Mouse (Mus musculus) embryo, embryonic 10 days (tissue): Measurements from ENCODE around the gene Slc25a54.

Experiments used
- DNase-seq: peaks from one replicate; pipeline ENCODE4 v3.0.0-alpha.2; 2015; ENCODE audit warnings: low spot score

The Slc25a54 gene

DNA sequence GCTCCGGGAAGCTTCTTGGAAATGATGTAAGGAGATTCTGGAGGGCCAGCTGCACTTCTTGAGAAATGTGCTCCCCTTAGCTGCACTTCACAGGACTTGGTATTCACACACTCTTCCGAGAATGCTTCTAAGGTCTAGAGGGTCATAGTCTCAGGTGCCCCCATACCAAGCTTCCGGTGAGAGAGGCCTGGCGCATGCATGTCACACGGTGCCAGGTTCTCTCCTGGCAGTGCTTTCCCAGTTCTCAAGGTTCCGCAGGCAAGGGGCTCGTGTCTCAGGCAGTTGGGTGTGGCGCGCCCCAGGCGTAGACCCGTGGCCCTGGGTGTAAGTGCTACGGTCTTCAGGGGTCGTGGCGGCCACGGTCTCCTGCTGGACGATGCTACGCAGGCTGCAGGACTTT is at the start of gene Slc25a54:
Slc25a54 (plus strand) TSS at position 301 of the 400 bp plus-strand sequence.
- DNase-seq: no peak

DNA sequence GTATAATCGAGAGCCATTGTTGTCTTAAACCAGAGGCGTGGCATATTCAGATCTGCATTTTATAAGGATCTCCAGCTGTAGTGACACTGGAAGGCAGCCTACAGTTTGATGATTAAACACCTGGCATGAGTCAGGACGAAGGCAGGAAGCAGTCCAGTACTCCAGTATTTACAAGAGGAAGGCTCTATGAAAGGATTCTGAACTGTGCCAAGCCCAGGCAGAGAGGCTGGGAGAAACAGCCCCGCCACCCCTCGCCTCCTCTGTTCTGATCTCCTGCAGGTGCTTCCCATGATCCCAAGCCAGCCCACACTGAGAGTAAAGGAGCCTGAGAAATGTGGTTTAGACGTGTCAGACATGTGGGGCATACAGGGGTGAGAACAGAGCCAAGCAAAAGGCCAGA is 49.5 kb upstream of the Slc25a54 start:
- DNase-seq: no peak

DNA sequence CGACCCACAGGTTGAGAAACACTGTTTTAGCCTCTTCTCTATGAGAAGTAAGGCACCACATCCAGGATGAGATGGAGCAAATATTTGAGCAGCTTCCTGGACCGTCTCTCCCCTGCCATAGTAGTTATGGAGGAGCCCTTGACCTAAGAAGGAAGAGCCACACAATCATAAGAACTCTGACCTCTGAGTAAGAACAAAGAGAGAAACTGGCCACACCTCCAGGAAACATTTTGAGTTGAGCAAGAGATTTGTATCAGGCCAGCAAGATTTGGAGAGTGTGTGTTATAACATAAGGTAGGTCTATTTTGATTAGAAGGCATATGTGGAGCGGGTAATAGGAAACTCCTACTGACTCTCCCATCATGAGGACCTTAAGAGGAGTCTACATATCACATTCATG is 48.6 kb upstream of the Slc25a54 start:
- DNase-seq: no peak

DNA sequence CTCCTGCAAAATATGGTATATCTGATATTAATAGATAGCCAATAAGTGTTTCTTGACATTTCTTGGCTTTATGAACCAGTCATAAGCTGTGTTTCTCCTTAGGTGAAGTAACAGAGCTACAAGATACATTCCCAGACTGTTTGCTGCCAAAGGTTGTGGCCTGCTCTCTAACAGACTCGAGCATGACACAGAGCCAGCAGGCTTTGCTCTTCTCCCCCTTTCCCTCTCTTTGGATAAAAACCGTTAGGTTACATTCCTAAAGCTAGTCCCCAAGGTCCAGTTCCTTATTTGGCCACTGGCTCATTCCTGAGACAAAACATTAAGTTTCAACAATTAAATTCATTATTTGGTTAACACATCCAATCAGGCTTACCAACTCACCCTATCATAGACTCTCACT is 48.0 kb upstream of the Slc25a54 start:
- no peak for DNase-seq

DNA sequence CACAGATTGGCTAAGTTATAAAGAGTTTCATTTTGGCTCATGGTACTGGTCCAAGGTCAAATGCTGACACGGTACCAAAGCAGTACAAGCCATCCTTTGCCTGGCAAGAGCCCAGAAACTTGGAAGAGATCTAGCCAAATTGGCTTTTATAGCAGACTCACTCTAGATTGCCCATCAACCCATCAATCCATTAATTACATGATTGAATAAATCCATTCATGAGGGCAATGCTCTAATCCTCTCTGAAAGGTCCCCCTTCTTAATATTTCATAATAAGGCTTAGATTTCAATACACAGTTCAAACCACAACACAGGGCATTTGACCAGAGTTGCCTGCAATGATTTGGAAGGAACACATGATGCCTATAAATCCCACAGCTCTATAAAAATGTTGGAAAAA is 45.9 kb upstream of the Slc25a54 start:
- no peak for DNase-seq

DNA sequence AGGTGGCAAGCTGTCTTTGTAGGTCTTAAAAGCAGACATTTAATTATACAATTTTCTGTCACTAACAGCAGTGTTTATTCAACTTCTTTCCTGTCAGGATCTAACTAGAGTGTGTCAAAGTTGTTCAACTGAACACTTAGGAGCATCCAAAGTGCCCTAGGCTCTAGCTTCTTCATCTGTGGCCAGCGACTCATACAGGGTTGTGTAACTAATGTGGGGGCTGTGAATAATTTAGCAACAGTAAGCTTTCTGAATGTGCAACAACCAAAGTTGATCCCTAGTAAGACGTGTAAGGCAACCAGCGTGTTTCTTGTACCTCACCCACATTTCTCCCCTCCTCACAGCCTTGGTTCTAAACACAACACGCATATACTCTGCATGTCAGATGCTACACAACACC is 39.4 kb upstream of the Slc25a54 start:
- DNase-seq: no peak

DNA sequence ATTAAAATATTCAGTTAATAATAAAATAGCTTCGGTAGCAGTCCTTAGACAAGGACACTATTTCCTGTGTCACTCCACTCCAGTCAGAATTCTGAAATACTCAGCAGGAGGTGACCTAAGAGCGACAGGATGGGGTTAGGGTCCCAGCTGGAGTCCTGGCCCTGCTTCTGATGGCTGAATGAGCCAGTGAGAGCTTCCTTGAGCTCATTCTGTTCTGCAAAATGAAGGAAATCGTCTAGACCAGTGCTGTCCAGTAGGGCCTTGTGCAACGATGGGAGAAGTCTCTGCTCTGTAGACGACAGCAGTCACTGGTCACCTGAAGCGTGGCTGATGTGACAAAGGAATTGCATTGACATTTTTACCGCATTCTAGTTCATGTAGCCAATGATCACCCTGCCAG is 36.9 kb upstream of the Slc25a54 start:
- no peak for DNase-seq

DNA sequence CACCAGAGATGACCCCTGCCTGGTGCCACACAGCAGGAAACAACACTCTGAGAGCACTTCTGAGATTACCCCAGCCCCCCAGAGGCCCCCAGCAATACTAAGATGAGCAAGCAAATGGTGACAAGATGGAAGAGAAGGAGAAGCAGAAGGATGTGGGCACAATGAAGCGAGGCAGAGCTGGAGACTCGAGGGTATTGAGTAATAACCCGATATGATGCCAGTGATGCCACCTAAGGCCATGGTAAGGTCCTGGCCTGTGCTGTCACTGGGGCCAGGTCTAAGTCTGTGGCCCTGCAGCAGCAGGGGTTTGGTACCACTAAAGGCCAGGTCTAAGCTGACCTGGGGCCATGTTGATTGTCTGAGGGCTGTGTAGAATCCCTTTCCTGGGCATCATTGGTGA is 33.8 kb upstream of the Slc25a54 start:
- DNase-seq: no peak

DNA sequence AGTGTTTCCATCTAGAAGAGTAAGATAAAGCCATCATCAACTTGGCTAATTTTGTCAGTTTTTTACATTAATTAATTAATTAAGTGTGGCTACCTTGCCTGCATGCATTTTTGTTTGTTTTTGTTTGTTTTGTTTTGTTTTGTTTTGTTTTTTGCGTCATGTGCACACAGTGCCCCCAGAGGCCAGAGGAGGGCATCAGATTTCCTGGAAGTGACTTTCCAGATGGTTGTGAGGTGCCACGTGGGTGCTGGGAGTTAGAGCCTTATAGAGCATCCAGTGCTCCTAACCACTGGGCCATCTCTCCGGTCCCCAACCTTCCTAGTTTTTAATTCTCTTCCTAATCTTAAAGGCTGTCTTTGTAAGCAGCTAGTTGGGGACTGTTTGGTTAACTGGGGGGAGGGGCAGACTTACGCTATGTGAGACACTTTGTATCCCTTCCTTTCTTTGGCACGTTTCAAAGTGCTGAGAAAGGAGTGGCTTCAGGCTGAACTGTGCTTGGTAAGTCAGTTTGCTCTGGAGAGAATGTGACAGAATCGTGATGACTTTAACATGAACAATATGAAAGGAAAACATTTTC is 32.5 kb upstream of the Slc25a54 start:
- DNase-seq: peak; percentile 34

DNA sequence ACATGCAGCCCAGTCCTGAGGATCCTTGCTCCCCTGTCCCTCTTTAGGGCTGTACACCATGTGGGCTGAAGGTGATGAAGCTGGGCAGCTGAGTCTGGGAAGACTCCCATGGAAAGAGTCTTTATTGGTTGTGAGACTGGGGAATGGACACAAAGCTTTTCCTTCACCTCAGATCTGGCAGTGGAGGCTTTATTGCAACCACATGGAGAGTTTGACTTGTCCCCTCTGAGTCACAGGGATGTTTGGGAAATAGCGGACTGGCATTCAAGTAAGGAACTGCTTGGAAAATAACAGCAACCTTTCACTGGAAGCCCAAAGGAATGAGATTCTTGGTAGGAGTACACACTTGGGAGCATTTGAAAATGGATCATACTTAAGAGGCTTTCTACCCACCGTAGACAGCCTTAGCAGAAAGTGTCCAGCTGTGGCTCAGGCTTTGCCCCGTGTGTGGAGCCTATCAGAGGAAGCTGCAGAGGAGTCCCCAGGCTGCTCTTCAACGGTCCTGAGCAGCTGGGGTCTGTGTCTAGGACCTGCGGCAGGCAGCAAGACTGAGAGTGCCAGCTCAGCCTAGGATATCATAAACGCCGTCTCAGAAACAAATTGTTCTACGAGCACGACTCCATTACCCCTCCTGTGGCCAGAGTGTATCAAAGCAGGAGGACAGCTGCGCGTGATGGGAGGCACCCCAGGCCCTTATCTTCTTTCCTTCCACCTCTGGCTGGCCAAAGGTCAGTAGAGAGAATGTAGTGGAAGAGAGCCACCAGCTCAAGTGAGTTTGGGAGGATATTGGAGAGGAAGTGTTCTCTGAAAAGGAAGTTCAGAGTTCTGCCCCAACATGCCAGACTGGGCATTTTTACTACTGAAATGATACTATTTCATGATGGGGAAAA is 29.0 kb upstream of the Slc25a54 start:
- DNase-seq: no peak

DNA sequence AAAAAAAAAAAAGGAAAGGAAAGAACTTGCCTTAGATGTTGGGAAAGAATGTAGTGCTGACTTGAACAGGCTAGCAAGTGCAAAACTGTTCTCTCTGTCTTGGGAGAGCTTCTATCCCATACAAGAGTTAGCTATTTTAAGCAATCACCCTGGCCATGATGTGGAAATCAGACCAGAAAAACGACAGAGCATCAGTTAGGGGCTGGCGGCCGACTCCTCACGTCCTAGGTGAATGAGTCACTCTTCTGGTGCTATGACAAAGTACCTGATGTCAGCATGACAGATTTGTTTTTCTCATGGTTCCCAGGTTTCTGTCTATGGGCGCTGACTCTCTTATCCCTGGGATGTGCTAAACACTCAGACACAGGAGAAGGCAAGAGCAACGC is 28.3 kb upstream of the Slc25a54 start:
- no peak for DNase-seq

DNA sequence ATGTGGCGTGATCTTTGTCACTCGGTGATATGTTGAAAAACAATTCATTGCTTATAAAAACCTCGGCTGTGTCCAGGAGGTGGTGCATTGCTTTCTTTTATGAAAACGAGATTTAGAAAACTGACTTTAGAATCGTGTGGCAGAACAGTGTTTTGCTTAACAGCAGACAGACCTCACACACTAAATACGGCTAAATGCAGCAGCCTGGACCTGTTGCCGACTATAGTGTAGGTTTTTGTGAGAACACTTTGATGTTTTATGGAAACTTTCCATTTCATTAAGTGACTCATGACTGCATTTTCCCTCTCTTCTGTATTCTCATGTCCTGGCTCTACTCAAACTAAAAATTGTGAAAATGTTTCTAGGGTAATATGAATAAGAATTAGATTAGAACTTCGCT is 20.4 kb upstream of the Slc25a54 start:
- DNase-seq: no peak

DNA sequence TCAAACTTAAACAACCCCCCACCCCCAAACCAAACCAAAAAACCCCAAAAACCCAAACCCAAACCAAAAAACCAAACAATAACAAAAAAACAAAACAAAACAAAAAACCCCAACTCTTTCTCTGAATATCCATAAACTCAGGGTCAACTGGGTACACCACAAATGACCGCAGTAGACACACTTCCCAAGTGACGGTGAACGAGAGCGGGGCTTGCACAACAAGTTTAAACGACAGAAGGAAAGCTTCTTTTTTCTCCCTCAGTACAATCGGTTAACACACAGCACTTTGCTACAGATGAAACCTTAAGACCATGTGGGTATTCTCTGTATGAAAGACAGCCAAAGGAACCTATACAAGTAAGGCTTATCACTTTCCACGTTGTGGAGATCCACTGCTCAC is 17.9 kb upstream of the Slc25a54 start:
- DNase-seq: no peak

DNA sequence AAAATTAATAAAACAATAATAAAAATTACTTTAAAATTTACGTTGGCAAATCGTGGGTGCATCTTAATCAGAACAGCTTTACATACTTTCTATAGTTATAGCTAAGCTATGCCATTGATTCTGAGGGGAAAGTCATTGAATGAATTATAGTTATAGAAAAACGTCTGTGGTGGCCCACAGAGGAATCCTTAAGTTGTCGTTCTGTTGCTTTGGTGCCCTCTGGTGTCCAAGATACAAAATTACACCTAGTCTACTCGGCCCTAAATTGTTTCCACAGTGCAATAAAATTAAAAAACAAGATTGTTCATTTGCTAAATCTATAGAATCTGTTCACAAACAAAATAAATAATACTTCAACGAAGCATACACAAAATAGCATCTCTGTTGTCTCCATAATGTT is 17.3 kb upstream of the Slc25a54 start:
- peak; percentile 81 for DNase-seq

DNA sequence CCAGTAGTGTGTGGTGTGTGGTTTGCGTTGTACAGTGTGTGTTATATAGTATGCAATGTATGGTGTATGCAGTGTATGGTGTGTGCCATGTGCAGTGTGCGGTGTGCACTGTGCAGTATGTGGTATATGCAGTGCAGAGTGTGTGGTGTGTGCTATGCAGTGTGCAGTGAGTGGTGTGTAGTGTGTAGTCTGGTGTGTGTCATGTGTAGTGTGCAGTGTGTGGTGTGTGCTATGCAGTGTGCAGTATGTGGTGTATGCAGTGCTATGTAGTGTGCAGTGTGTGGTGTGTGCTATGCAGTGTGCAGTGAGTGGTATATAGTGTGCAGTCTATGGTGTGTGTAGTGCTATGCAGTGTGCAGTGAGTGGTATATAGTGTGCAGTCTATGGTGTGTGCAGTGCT is 4.1 kb downstream of the Slc25a54 start:
- no peak for DNase-seq

DNA sequence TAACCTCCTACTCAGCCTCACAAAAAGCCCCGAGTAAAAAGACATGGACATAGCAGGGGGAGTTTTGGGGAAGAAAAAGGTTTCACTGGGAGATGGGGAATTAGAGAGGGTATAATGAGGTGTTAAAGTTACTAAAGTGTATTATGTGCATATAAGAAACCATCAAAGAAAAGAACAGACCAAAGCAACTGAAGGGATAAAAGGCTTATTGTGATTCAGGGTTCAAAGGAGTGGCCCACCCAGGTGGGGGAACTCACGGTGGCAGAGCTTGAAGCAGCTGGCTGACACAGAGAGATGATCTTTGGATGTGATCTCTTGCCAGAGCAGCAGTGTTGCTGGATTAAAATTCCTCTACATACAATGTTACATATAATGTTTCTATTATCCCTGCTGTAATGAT is 8.2 kb downstream of the Slc25a54 start:
- no peak for DNase-seq

DNA sequence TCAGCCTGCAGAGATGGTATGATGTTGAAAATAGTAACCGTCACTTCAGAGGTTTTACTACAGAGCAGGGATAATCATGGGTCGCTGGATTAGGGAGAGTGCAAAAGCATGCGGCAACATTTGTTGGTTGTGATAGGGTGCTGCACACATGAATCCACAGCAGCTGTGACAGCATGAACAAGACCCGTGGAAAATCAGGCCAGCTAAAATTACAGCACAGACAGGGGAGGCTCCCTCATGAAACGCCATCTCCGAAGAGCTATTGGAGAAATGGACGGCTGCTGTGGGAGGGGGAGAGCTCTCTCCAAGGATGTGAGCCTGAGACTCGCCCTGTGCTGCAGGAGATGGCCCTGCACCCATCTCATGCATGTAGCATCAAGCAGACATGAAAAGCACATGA is 24.4 kb downstream of the Slc25a54 start:
- DNase-seq: no peak

DNA sequence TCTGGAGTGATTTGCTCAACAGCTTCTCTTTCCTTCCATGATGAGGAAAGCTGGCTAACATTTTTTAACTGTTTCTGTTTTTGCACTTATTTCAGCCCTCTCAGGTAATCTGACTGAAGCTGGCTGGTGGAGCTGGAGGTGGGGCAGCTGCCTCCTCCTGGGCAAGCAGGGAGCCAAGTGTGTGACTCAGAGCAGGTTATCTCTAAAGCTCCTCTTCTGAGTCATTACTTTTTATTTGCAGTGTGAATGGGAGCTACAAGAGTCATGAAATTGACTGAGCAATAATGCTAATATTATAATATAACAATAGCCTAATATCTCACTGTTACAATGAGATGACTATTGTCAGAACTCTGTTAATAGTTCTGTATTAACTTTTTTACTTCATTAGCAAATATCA is 36.9 kb downstream of the Slc25a54 start:
- DNase-seq: no peak

DNA sequence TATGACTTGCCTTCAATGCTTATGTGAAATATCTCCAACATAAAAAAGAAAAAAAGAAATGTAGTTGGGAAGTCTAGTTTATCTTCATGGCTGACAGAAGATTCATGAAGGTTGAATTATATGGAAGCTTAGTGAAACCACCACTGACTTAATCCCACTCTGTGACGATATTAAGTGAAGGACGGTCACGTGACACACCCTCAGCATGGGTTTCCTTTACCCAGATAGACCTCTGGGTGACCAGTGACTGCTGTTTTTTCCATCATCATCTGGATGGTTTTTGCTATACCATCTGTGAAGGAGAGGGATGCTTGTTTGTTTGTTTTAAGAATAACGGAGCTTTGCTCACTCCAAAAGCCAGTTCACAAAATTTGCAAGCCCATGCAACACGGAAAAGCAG is 39.3 kb downstream of the Slc25a54 start:
- DNase-seq: no peak

DNA sequence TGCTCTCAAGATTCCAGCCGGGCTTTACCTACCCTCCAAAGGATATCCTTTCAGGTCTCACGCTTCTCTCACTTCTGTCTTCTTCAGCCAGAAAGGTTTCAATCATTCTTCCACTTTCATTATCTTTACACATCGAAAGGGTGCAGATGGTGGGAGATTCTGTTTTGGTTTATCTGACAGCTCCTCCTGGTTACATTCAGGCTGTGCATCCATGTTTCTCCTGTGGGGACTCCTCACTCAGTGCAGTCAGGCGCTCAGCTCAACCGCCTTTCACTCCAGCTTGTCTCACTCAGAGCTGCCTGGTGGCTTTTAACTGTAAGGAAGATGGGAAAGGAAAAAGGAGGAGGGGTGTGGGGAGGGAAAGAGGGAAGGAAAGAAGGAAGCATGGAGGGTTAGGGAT is 39.7 kb downstream of the Slc25a54 start:
- DNase-seq: no peak

DNA sequence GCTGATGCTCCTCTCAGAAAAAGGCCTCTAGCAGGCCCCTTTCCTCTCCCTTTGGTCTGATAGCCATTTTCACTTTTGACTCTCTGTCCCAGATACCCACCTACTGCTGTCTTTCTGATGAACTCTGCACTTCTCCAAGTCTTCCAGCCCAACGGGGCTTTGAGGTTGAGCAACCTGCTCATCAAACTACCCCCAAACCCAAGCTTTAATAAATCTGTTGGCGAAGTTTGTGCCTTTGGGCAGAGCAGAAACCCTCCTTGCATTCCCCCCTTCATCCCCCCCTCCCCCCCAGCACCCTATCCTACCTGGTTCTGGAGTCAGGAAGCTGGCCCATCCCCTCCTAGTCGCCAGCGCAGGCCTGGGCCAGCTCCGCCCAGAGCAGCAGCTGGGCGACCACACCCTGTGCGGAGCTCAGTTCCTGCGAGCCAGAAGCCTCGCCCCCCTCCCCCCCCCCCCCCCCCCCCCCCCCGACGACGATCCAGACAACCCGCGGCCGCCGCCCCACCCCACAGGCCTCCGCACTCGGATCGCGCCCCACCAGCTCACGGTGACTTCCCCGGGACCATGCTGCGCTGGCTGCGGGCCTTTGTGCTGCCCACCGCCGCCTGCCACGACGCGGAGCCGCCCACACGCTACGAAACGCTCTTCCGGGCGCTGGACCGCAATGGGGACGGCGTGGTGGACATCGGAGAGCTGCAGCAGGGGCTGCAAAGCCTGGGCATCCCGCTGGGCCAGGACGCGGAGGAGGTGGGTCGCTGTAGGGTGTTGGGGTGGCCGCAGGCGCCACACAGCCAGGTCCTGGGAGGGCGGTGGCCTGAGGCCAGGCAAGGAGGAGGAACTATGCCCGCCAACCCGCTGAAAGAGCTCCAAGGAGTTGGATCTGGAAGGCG is 42.6 kb downstream of the Slc25a54 start, which contains the start of gene Slc25a24:
Slc25a24 (plus strand) TSS at position 509 of the 890 bp plus-strand sequence.
- peak; percentile 73 for DNase-seq

DNA sequence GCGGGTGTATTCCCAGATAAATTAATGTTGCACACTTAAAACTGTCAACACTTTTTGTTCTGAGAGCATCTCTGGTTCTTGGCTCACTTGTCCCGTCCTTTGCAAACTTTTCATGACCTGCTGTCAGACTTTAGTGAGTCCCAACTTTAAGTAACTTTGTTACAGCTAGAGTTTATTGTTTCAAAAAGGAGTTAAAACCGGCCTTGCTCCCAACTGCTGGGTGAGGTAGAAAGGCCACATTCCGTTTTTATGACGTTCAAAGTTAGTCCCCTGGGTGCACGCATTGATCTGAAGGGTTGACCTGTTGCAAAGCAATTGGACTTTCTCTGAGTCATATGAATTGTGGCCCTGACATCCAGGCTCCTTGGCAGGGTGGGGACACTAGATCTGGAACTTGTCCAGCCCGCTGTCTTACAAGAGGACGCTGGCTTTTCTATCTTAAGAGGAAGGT is 43.3 kb downstream of the Slc25a54 start:
- DNase-seq: peak; percentile 47

DNA sequence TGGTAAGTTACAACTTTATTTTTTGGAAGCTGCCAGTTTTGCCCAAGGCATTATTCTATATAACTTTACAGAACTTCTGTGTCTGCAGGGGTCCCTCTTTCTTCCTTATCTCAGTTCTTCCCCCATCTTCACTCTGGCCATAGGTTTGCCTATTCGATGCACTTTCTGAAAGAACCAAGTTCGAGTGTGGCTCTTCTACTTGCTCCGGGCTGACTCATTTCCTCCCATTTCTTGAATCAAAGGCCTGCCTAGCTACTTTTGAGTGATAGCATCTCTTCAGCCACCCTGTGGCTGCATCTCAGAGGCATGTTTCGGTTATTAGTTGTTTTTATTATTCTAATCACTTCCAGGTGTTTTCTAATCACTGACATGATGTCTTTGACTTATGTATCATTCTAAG is 43.8 kb downstream of the Slc25a54 start:
- DNase-seq: no peak
